Mouse (Mus musculus) liver, adult 2 months (tissue): ENCODE results near the gene Cnot9. TPM values are rescaled to one million over a fixed set of nuclear protein-coding genes. Genes with fewer than 3 reads are reported as not detected.

Experiments
- DNase-seq: peaks from one replicate; pipeline ENCODE4 v3.0.0-alpha.2; 2011; ENCODE audit warnings: low read depth, low spot score; ENCODE audit errors: extremely low read depth
- H3K27ac ChIP-seq: fragments of 200-500 bp; replicated peaks from 2 replicates; pipeline ENCODE4 v1.5.1; 2012; ENCODE audit warnings: low read depth, mild to moderate bottlenecking, control low read depth, inconsistent platforms, low read length; ENCODE audit not compliant: insufficient read depth
- H3K27me3 ChIP-seq: fragments of 200-500 bp; 2 replicates; pipeline ENCODE4 v1.6.1; 2012; ENCODE audit warnings: mild to moderate bottlenecking, moderate library complexity, low read length, inconsistent platforms; ENCODE audit not compliant: control insufficient read depth, insufficient read depth
- H3K36me3 ChIP-seq: fragments of 200-500 bp; 2 replicates; pipeline ENCODE4 v1.6.1; 2012; ENCODE audit warnings: low read length, inconsistent platforms; ENCODE audit not compliant: control insufficient read depth, insufficient read depth
- H3K4me1 ChIP-seq: fragments of 200-500 bp; 2 replicates; pipeline ENCODE4 v1.6.1; 2011; ENCODE audit warnings: low read length; ENCODE audit not compliant: control insufficient read depth, insufficient read depth
- H3K4me3 ChIP-seq: fragments of 200-500 bp; 2 replicates; pipeline ENCODE4 v1.5.1; 2011; ENCODE audit warnings: low read depth, mild to moderate bottlenecking, control low read depth, low read length, moderate library complexity; ENCODE audit not compliant: insufficient read depth
- H3K79me2 ChIP-seq: fragments of 200-500 bp; 2 replicates; pipeline ENCODE4 v1.6.1; 2012; ENCODE audit warnings: inconsistent platforms, mild to moderate bottlenecking, low read length, moderate library complexity; ENCODE audit not compliant: control insufficient read depth, insufficient read depth
- H3K9ac ChIP-seq: fragments of 200-500 bp; 2 replicates; pipeline ENCODE4 v1.6.1; 2012; ENCODE audit warnings: low read depth, mild to moderate bottlenecking, control low read depth, inconsistent platforms, low read length
- CTCF ChIP-seq: fragments of 200-500 bp; IDR thresholded peaks from 2 replicates; pipeline ENCODE4 v1.5.1; 2011; ENCODE audit warnings: low read depth, low read length, control low read depth
- POLR2A ChIP-seq: fragments of 200-500 bp; IDR thresholded peaks from 2 replicates; pipeline ENCODE4 v1.6.1; 2011; ENCODE audit warnings: low read length, control low read depth; ENCODE audit not compliant: insufficient read depth; ENCODE audit errors: extremely low read depth
- WGBS: fragments of 180-500 bp; shearing (Covaris S2); methylation state at CpG from one replicate; pipeline ENCODE4 v1.1.7; 2018; 5-methylcytosine and 5-hydroxymethylcytosine counted together
- polyA plus RNA-seq: library from polyadenylated mRNA; depleted of rRNA; stranded (reverse); fragments of >200 nt; gene quantifications from 2 replicates; pipeline ENCODE4 v1.2.3, GENCODE M21; 2012; rRNA removed
- total RNA-seq: library from RNA; depleted of rRNA; stranded (reverse); fragments of >200 nt; gene quantifications from 2 replicates; pipeline ENCODE4 v1.2.3, GENCODE M21; 2014; rRNA removed

The Cnot9 gene
- total and polyA plus RNA-seq, 2 experiments, result 10.5 to 10.7 TPM

GRCm38 (mm10) chr1:74569739-74570719 is 64.2 kb downstream of the Cnot9 start:
- Histone ChIP-seq H3K4me1 (no peaks in the 10 kb centered on the region), H3K9ac (no peak overlapping the region), H3K4me3 (no peak overlapping the region), H3K36me3 (peaks cover 49% of the 10 kb centered on the region), H3K27me3 (no peaks in the 10 kb centered on the region), H3K27ac (no peak overlapping the region), H3K79me2 (peaks cover 2% of the 10 kb centered on the region; the same call in 1 of the 2 replicates)
- no peak for TF ChIP-seq POLR2A
- 0 out of 2 replicates have a peak, but pooled peaks have one; percentile 7 for TF ChIP-seq CTCF
- DNase-seq, result no peak
- 92% methylated on average over 29 of the region's 29 CpGs for WGBS

Other genes starting within 250 kb of the Cnot9 start
- not detected in 2 replicates for gene Gpbar1, start 227.5 kb upstream of the Cnot9 start, total RNA-seq
- 0.11 and 0.20 TPM in 2 replicates for gene Gpbar1, start 227.5 kb upstream of the Cnot9 start, polyA plus RNA-seq
- gene Aamp, start 221.3 kb upstream of the Cnot9 start, total RNA-seq, result 112 and 115 TPM in 2 replicates
- 156 TPM in 2 replicates for gene Aamp, start 221.3 kb upstream of the Cnot9 start, polyA plus RNA-seq
- gene Pnkd, start 221.1 kb upstream of the Cnot9 start, total RNA-seq, result 28.0 and 34.4 TPM in 2 replicates
- 130 and 138 TPM in 2 replicates for gene Pnkd, start 221.1 kb upstream of the Cnot9 start, polyA plus RNA-seq
- 26.1 and 31.5 TPM in 2 replicates for gene Tmbim1, start 200.4 kb upstream of the Cnot9 start, total RNA-seq
- 89.8 and 101 TPM in 2 replicates for gene Tmbim1, start 200.4 kb upstream of the Cnot9 start, polyA plus RNA-seq
- gene Catip, start 143.9 kb upstream of the Cnot9 start, total RNA-seq, result 0.09 TPM in 1 of 2 replicates, not detected in the other
- gene Catip, start 143.9 kb upstream of the Cnot9 start, polyA plus RNA-seq, result 0.09 TPM in 1 of 2 replicates, not detected in the other
- gene Slc11a1, start 130.9 kb upstream of the Cnot9 start, total RNA-seq, result 17.5 and 23.4 TPM in 2 replicates
- 10.8 and 21.4 TPM in 2 replicates for gene Slc11a1, start 130.9 kb upstream of the Cnot9 start, polyA plus RNA-seq
- 27.1 and 41.9 TPM in 2 replicates for gene Ctdsp1, start 114.5 kb upstream of the Cnot9 start, total RNA-seq
- gene Ctdsp1, start 114.5 kb upstream of the Cnot9 start, polyA plus RNA-seq, result 167 and 185 TPM in 2 replicates
- 0.13 and 0.18 TPM in 2 replicates for gene Vil1, start 96.7 kb upstream of the Cnot9 start, total RNA-seq
- 0.22 and 0.26 TPM in 2 replicates for gene Vil1, start 96.7 kb upstream of the Cnot9 start, polyA plus RNA-seq
- gene Plcd4, start 36.8 kb downstream of the Cnot9 start, total RNA-seq, result not detected in 2 replicates
- not detected in 2 replicates for gene Plcd4, start 36.8 kb downstream of the Cnot9 start, polyA plus RNA-seq
- 5.3 and 8.8 TPM in 2 replicates for gene Usp37, start 38.2 kb downstream of the Cnot9 start, total RNA-seq
- 1.0 and 1.4 TPM in 2 replicates for gene Usp37, start 38.2 kb downstream of the Cnot9 start, polyA plus RNA-seq
- gene Zfp142, start 82.2 kb downstream of the Cnot9 start, total RNA-seq, result 2.0 and 2.6 TPM in 2 replicates
- gene Zfp142, start 82.2 kb downstream of the Cnot9 start, polyA plus RNA-seq, result 2.9 and 4.7 TPM in 2 replicates
- gene Bcs1l, start 82.2 kb downstream of the Cnot9 start, total RNA-seq, result 11.6 and 12.4 TPM in 2 replicates
- 17.8 and 18.3 TPM in 2 replicates for gene Bcs1l, start 82.2 kb downstream of the Cnot9 start, polyA plus RNA-seq
- gene Rnf25, start 95.3 kb downstream of the Cnot9 start, total RNA-seq, result 11.9 and 13.5 TPM in 2 replicates
- 28.0 and 34.8 TPM in 2 replicates for gene Rnf25, start 95.3 kb downstream of the Cnot9 start, polyA plus RNA-seq
- 0.27 and 0.37 TPM in 2 replicates for gene Stk36, start 95.4 kb downstream of the Cnot9 start, total RNA-seq
- 0.84 and 1.00 TPM in 2 replicates for gene Stk36, start 95.4 kb downstream of the Cnot9 start, polyA plus RNA-seq
- 8.6 and 11.1 TPM in 2 replicates for gene Ttll4, start 155.7 kb downstream of the Cnot9 start, total RNA-seq
- 4.5 and 9.1 TPM in 2 replicates for gene Ttll4, start 155.7 kb downstream of the Cnot9 start, polyA plus RNA-seq
- gene Cyp27a1, start 207.5 kb downstream of the Cnot9 start, total RNA-seq, result 501 and 607 TPM in 2 replicates
- 223 and 259 TPM in 2 replicates for gene Cyp27a1, start 207.5 kb downstream of the Cnot9 start, polyA plus RNA-seq
- 0.07 and 0.28 TPM in 2 replicates for gene Prkag3, start 243.2 kb downstream of the Cnot9 start, total RNA-seq
- gene Prkag3, start 243.2 kb downstream of the Cnot9 start, polyA plus RNA-seq, result 0.02 TPM in 1 of 2 replicates, not detected in the other